Mouse (Mus musculus): ENCODE measurements around the gene Syce1l. TPM values are rescaled to one million over a fixed set of nuclear protein-coding genes. Genes with fewer than 3 reads are reported as not detected.

Gene Syce1l
- polyA plus RNA-seq (2012; rRNA removed) = 0.18 and 0.49 TPM in 2 replicates

DNA sequence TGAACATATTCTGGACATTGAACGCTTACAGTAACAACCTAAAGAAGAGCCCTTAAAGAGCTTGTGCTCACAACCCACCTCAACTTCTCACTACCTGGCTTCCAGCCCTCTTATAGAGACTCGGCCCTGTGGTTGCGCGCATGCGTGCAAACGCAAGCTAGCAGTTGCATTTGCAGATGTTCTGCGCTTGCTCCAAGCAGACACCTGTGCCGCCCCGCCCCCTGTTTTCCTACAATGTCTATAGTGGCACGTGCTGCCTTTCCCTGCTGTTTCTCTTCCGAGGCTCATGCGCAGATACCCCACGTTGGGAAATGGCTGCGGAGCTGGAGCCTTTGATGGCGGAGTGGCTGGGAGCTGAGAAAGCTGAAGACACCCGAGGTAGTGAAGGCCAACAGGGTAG lies at the start of gene Syce1l:
Syce1l (plus strand) TSS at position 288 of the 400 bp plus-strand sequence.
- TF ChIP-seq POLR2A (IDR thresholded peaks at IDR 0.05; ENCODE audit: borderline replicate concordance, insufficient read depth, low read length) (no peak), CTCF (IDR thresholded peaks at IDR 0.05; ENCODE audit: borderline replicate concordance, insufficient read depth, low read depth, low read length) (no peak)
- Histone ChIP-seq H3K4me1 (ENCODE audit: control insufficient read depth, insufficient read depth, low read length) (no peaks in the 10 kb centered on the region), H3K27ac (ENCODE audit: insufficient read depth, low read length) (no peak within 1 kb of the TSS), H3K27me3 (ENCODE audit: control insufficient read depth, insufficient read depth, low read length) (no peaks in the 10 kb centered on the region), H3K4me3 (replicated peaks; ENCODE audit: insufficient read depth, low read depth, low read length) (no peak within 1 kb of the TSS)
- no peak for DNase-seq
- 91% methylated on average over 16 of the region's 16 CpGs for WGBS

DNA sequence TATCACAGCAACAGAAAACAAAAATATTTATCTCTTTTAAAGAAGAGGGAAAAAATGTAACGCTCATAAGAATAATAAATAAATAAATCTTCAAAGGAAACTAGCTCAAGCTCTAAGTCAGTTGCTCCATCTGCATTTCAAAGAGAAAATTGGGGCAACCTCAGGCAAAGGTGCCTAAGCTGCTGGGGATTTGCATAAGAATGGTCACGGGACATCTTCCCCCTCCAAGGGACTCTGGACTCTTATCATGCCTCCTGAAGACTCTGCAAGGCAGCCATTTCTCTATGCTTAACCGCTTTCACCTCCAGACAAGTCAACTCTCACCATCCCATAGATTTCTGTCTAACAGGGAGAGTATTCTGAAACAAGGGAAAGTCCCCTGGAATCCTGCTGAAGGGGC lies 44.6 kb upstream of the Syce1l start:
- no peak overlapping the region for H3K4me3 ChIP-seq (replicated peaks; ENCODE audit: insufficient read depth, low read depth, low read length)
- H3K4me1 ChIP-seq (ENCODE audit: control insufficient read depth, insufficient read depth, low read length) = no peaks in the 10 kb centered on the region
- no peak for TF ChIP-seq POLR2A (IDR thresholded peaks at IDR 0.05; ENCODE audit: borderline replicate concordance, insufficient read depth, low read length)
- TF ChIP-seq CTCF (IDR thresholded peaks at IDR 0.05; ENCODE audit: borderline replicate concordance, insufficient read depth, low read depth, low read length) = no peak
- H3K27ac ChIP-seq (ENCODE audit: insufficient read depth, low read length) = no peak overlapping the region
- no peaks in the 10 kb centered on the region for H3K27me3 ChIP-seq (ENCODE audit: control insufficient read depth, insufficient read depth, low read length)
- no peak for DNase-seq
- WGBS = 59% methylated on average over 3 of the region's 3 CpGs

DNA sequence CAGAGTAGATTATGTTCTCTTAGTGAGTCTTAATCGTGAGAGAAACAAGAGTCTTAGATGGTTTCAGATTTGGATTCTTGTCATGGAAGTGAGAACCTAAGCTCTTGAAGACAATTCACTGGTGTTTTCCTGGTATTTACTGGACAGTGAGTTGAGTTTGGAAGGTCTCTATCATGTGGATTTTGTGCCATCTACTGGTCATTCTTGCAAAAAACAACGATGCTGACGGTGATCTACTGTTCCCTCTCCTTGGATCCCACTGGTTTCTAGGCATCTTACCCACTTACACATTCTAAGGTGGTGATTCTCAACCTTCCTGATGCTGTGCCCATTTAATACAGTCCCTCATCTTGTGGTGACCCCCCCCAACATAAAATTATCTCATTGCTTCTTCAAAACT lies 10.4 kb upstream of the Syce1l start:
- Histone ChIP-seq H3K4me3 (replicated peaks; ENCODE audit: insufficient read depth, low read depth, low read length) (no peak overlapping the region), H3K4me1 (ENCODE audit: control insufficient read depth, insufficient read depth, low read length) (peaks cover 3% of the 10 kb centered on the region), H3K27ac (ENCODE audit: insufficient read depth, low read length) (no peak overlapping the region), H3K27me3 (ENCODE audit: control insufficient read depth, insufficient read depth, low read length) (no peaks in the 10 kb centered on the region)
- DNase-seq = peak in 1 of 2 experiments; percentile 69
- WGBS = 4% methylated on average over 3 of the region's 3 CpGs
- peak; percentile 53; the same call in 1 of the 2 replicates for TF ChIP-seq CTCF (IDR thresholded peaks at IDR 0.05; ENCODE audit: borderline replicate concordance, insufficient read depth, low read depth, low read length)
- no peak for TF ChIP-seq POLR2A (IDR thresholded peaks at IDR 0.05; ENCODE audit: borderline replicate concordance, insufficient read depth, low read length)

DNA sequence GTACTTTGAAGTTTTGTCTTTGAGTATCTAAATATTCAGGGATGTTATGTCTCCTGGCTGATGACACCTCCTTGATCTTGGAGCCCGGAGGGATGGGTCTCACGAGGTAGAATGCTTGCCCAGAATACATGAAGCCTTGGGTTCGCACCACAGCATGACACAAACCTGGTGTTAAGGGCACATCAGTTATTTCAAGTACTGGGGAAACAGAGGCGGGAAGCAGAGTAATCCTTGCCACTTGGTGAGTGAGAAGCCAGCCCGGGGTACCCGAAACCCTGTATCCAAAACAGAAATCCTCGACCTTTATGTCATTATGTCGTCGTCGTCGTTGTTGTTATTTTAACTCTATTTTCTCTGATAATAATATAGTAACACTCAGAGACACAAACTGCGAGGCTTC lies 8.9 kb upstream of the Syce1l start:
- H3K4me3 ChIP-seq (replicated peaks; ENCODE audit: insufficient read depth, low read depth, low read length) = peak overlapping the region; percentile 88
- H3K27me3 ChIP-seq (ENCODE audit: control insufficient read depth, insufficient read depth, low read length) = no peaks in the 10 kb centered on the region
- H3K4me1 ChIP-seq (ENCODE audit: control insufficient read depth, insufficient read depth, low read length) = peaks cover 3% of the 10 kb centered on the region
- no peak overlapping the region for H3K27ac ChIP-seq (ENCODE audit: insufficient read depth, low read length)
- TF ChIP-seq CTCF (IDR thresholded peaks at IDR 0.05; ENCODE audit: borderline replicate concordance, insufficient read depth, low read depth, low read length) = no peak
- no peak for TF ChIP-seq POLR2A (IDR thresholded peaks at IDR 0.05; ENCODE audit: borderline replicate concordance, insufficient read depth, low read length)
- 21% methylated on average over 12 of the region's 12 CpGs for WGBS
- peak in 1 of 2 experiments; percentile 26 for DNase-seq

DNA sequence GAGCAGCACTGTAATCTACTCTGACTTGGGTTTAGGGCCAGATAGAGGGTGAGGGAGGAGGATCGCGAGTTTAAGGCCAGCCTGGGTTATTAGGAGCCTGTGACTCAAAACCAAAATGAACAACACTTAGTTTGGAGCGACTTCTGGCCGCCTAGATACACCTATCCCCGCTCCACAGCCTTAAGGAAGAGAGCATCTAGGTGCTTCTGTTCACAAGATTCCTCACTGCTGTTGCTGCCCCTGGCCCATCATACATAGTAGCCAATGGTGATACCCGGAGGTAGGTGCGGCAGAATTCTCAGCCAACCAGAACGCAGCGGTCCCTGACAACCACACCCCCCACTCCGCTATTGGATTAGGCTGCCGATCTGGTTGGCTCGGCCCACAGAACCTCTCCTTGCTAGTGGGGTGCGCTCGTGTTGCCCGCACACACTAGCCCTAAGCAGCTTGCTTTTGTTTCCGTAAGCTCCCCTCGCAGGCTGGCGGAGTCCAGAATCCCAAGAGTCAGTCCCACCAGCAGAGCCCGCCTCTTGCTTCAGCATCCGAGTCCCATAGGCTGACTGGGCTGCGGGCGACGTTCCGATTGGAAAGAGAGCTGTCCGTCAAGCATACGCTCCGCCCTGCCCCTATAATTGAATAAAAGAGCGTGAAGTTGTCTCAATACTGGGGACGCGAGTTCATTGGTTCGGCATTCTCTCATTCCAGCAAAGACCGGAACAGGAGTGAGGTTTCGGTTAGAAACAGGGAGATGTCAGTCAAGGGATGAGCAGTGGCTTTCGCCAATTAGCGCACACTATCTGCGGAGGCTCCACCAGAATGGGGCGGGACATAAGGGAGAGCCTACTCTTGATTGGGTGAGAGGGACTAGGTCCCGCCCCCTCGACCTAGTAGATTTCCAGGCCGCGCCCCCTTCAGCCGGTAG lies 8.1 kb upstream of the Syce1l start, which contains the start of gene Mon1b:
Mon1b (plus strand) TSS at position 918 of the 922 bp plus-strand sequence.
- Histone ChIP-seq H3K4me3 (replicated peaks; ENCODE audit: insufficient read depth, low read depth, low read length) (peak within 1 kb of the TSS; percentile 88), H3K4me1 (ENCODE audit: control insufficient read depth, insufficient read depth, low read length) (peaks cover 3% of the 10 kb centered on the region), H3K27me3 (ENCODE audit: control insufficient read depth, insufficient read depth, low read length) (no peaks in the 10 kb centered on the region), H3K27ac (ENCODE audit: insufficient read depth, low read length) (peak within 1 kb of the TSS; percentile 69)
- TF ChIP-seq CTCF (IDR thresholded peaks at IDR 0.05; ENCODE audit: borderline replicate concordance, insufficient read depth, low read depth, low read length) (no peak), POLR2A (IDR thresholded peaks at IDR 0.05; ENCODE audit: borderline replicate concordance, insufficient read depth, low read length) (peak; percentile 81; the same call in 1 of the 2 replicates)
- peak; percentile 99 to 100 for DNase-seq
- WGBS = under 1% methylated on average over 42 of the region's 42 CpGs

DNA sequence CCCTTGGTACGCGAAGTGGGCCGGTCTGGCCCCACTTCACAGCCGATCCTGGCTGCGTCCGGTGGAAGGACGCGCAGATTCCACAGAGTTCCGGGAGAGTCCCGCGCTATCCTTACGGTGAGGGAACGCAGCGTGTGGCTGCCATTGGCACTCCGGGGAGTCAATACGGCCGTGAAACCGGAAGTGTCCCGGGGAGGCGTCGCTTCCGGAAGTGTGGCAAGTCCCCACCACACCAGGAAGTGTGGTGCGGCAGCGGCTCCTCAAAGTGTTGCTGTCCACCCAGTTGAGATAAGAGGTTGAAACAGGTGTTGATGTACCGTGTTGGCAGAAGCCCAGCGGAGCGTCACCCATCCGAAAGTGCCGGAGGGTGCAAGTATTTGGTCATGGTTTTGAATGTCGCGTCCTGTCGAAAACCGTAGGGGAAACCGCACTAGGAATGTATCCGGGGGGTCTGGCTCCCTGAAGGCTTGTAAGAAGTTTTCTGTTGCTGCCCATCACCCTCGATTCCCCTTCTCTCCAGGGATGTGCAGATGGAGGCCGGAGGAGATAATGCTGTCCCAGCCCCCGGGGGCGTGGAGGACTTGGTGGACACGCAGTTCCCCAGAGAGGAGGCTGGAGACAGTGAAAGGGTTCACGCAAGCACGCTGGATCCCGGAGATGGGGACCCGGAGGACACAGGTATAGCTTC lies 7.3 kb upstream of the Syce1l start:
- H3K27ac ChIP-seq (ENCODE audit: insufficient read depth, low read length) = peak overlapping the region; percentile 69
- DNase-seq = no peak
- WGBS = under 1% methylated on average over 44 of the region's 44 CpGs
- peaks cover 3% of the 10 kb centered on the region for H3K4me1 ChIP-seq (ENCODE audit: control insufficient read depth, insufficient read depth, low read length)
- peak overlapping the region; percentile 88 for H3K4me3 ChIP-seq (replicated peaks; ENCODE audit: insufficient read depth, low read depth, low read length)
- H3K27me3 ChIP-seq (ENCODE audit: control insufficient read depth, insufficient read depth, low read length) = no peaks in the 10 kb centered on the region
- TF ChIP-seq POLR2A (IDR thresholded peaks at IDR 0.05; ENCODE audit: borderline replicate concordance, insufficient read depth, low read length) = peak; percentile 66; the same call in 1 of the 2 replicates
- TF ChIP-seq CTCF (IDR thresholded peaks at IDR 0.05; ENCODE audit: borderline replicate concordance, insufficient read depth, low read depth, low read length) = no peak

DNA sequence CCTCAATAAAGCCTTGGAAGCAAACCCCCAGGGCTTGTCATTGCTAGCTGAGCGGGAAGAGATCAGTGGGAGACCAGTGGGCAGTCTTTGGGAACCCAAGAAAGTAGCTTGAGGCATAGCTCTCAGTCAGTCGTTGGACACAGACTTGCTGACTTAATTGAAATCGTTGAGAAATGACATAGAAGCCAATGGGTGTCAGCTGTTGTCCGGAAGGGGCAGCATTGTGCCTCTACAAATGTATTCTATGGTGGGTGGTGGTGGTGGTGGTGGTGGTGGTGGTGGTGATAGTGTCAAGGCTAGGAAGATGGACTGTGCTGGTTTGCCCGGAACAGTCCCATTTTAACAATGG lies 6.8 kb upstream of the Syce1l start:
- H3K4me3 ChIP-seq (replicated peaks; ENCODE audit: insufficient read depth, low read depth, low read length) = peak overlapping the region; percentile 88
- TF ChIP-seq CTCF (IDR thresholded peaks at IDR 0.05; ENCODE audit: borderline replicate concordance, insufficient read depth, low read depth, low read length) = 0 out of 2 replicates have a peak, but pooled peaks have one; percentile 19
- TF ChIP-seq POLR2A (IDR thresholded peaks at IDR 0.05; ENCODE audit: borderline replicate concordance, insufficient read depth, low read length) = no peak
- WGBS = 27% methylated on average over 5 of the region's 5 CpGs
- no peaks in the 10 kb centered on the region for H3K27me3 ChIP-seq (ENCODE audit: control insufficient read depth, insufficient read depth, low read length)
- no peak for DNase-seq
- H3K4me1 ChIP-seq (ENCODE audit: control insufficient read depth, insufficient read depth, low read length) = peaks cover 3% of the 10 kb centered on the region
- H3K27ac ChIP-seq (ENCODE audit: insufficient read depth, low read length) = no peak overlapping the region
